Mouse (Mus musculus): ENCODE results near the gene Utp20. TPM values are rescaled to one million over a fixed set of nuclear protein-coding genes. Genes with fewer than 3 reads are reported as not detected.

The Utp20 gene
- total RNA-seq, 2 experiments from 2014 or later = 21.3 to 23.2 TPM

- intact Hi-C loops (cut with DNase I) = no loop called here
- DNase-seq (ENCODE audit: extremely low spot score in 1 of 2, low spot score in 2 of 2) = peak; percentile 89 to 96
These were observed 95.8 kb downstream of the Utp20 start, which contains the start of gene Arl1 for GRCm38 (mm10) chr10:88730571-88731495. TSS of gene Arl1 (plus strand) at chr10:88730858.

DNA sequence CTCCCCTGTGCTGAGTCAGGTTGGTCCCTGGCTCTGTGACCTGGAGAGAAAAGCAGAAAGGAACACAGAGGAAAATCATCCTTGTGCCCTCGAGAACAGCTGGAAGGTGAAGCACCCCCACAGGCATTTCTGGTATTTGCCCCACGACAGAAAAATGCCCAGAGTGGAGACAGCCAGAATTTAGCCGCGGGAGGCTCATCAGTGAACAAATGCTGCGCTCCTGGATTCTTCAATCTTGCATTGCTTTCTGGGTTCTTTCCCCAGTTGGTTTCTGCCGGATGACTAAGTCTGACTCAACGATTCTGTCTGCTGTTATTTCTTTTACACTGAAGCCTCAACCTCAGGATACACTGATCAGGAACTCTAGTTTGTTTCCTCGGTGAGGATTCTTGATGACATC, 98.4 kb downstream of the Utp20 start:
- intact Hi-C loops (cut with DNase I) = loop anchor here (5.0 to 10.0 kb wide), 2 partner anchors 283 to 351 kb away; partner anchors contain the start of genes Dram1 and Gnptab
- DNase-seq (ENCODE audit: extremely low spot score in 1 of 2, low spot score in 2 of 2) = no peak

GRCm38 (mm10) chr10:88727128-88727527, 99.5 kb downstream of the Utp20 start:
- intact Hi-C loops (cut with DNase I) = loop anchor here (5.0 to 10.0 kb wide), 2 partner anchors 282 to 350 kb away; partner anchors contain the start of genes Dram1 and Gnptab
- peak; percentile 31 to 48 for DNase-seq (ENCODE audit: extremely low spot score in 1 of 2, low spot score in 2 of 2)

GRCm38 (mm10) chr10:88725343-88725742, 101.3 kb downstream of the Utp20 start:
- DNase-seq (ENCODE audit: extremely low spot score in 1 of 2, low spot score in 2 of 2) = no peak
- intact Hi-C loops (cut with DNase I) = loop anchor here (5.0 to 10.0 kb wide), 2 partner anchors 281 to 348 kb away; partner anchors contain the start of genes Dram1 and Gnptab

DNA sequence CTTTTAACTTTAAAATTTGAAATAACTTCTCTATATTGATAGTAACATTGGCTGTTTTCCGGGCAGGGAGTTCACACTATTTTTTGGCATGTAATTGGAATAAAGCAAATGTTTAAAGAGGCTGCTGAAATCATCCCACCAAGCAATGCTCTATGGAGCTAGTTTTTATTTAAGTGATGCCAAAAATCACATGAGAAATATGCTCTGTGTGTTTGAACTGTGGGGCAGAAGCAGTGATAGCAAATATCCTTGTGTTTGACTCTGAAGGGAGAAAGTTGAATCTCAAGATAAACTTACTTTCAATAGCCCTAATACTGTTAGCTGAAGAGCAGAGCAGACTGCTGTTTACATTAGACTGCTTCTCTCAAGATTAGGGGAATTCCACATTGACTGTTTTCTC, 107.0 kb downstream of the Utp20 start:
- DNase-seq (ENCODE audit: extremely low spot score in 1 of 2, low spot score in 2 of 2) = no peak
- intact Hi-C loops (cut with DNase I) = loop anchor here (10.0 kb wide), 1 partner anchor 275 kb away; no protein-coding TSS in a partner anchor

- no peak for DNase-seq (ENCODE audit: extremely low spot score in 1 of 2, low spot score in 2 of 2)
- intact Hi-C loops (cut with DNase I) = no loop called here
These were observed 108.9 kb downstream of the Utp20 start for GRCm38 (mm10) chr10:88717756-88718025.

GRCm38 (mm10) chr10:88716986-88717755, 109.4 kb downstream of the Utp20 start:
- no peak for DNase-seq (ENCODE audit: extremely low spot score in 1 of 2, low spot score in 2 of 2)
- intact Hi-C loops (cut with DNase I) = no loop called here

DNA sequence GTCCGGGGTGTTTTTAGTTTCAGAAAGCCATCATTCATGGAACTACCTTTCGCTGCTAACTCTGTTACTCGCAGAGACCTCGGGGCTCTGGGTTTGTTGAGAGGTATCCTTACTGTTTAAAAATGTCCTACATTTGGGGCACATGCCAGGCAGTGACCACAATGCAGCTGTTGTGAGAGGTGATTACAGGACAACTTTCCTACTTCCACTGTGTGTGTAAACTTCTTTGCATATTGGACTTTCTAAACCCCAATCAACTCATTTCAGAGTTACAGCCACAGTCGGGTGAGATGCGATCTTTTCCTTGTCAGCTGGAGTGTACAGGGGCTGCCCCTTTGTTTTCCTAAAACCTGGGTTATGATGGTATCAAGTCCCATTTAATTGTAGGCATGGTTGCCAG, 111.0 kb downstream of the Utp20 start:
- intact Hi-C loops (cut with DNase I) = no loop called here
- DNase-seq (ENCODE audit: extremely low spot score in 1 of 2, low spot score in 2 of 2) = no peak

- intact Hi-C loops (cut with DNase I) = no loop called here
- DNase-seq (ENCODE audit: extremely low spot score in 1 of 2, low spot score in 2 of 2) = no peak
These were observed 111.9 kb downstream of the Utp20 start for GRCm38 (mm10) chr10:88714744-88715143.

DNA sequence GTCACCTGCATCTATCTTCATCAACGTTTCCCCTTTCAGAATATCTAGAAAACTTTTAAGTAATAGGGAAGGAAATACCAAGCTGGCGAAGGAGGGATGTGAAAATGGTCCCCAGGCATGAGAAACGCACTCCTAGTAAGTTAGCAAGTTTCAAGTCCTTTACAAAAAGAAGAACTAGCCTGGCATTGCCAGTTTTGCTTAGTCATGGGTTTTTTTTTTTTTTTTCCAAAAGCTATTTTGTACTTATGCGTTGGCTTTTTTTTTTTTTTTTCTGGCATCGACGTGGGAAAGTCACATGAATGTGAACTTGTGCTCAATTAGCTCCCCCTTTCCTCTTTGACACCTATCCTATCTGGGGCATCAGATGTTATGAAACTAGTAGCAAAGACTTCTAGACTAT, 114.2 kb downstream of the Utp20 start:
- intact Hi-C loops (cut with DNase I) = no loop called here
- DNase-seq (ENCODE audit: extremely low spot score in 1 of 2, low spot score in 2 of 2) = no peak

- intact Hi-C loops (cut with DNase I) = no loop called here
- no peak for DNase-seq (ENCODE audit: extremely low spot score in 1 of 2, low spot score in 2 of 2)
These were observed 117.7 kb downstream of the Utp20 start for GRCm38 (mm10) chr10:88708671-88709523.

- DNase-seq (ENCODE audit: extremely low spot score in 1 of 2, low spot score in 2 of 2) = no peak
- intact Hi-C loops (cut with DNase I) = no loop called here
These were observed 125.7 kb downstream of the Utp20 start for GRCm38 (mm10) chr10:88700938-88701337.

Other genes with a start within 250 kb of the Utp20 start
- 1 to 10 TPM; 3.9 to 4.5 TPM for gene Mybpc1, start 221.7 kb downstream of the Utp20 start, total RNA-seq (2021)
- not detected for gene Spic, start 141.8 kb downstream of the Utp20 start, total RNA-seq (2021)
- gene Arl1, start 95.9 kb downstream of the Utp20 start, total RNA-seq (2021) = 100 to 1,000 TPM; 110 to 111 TPM
- gene Slc5a8, start 59.2 kb upstream of the Utp20 start, total RNA-seq (2021) = under 1 TPM; 0.06 to 0.09 TPM

All from left cerebral cortex, postnatal 10 days (tissue).